8 mouse cellular contexts compared by ENCODE assay signal in the genomic region with DNA sequence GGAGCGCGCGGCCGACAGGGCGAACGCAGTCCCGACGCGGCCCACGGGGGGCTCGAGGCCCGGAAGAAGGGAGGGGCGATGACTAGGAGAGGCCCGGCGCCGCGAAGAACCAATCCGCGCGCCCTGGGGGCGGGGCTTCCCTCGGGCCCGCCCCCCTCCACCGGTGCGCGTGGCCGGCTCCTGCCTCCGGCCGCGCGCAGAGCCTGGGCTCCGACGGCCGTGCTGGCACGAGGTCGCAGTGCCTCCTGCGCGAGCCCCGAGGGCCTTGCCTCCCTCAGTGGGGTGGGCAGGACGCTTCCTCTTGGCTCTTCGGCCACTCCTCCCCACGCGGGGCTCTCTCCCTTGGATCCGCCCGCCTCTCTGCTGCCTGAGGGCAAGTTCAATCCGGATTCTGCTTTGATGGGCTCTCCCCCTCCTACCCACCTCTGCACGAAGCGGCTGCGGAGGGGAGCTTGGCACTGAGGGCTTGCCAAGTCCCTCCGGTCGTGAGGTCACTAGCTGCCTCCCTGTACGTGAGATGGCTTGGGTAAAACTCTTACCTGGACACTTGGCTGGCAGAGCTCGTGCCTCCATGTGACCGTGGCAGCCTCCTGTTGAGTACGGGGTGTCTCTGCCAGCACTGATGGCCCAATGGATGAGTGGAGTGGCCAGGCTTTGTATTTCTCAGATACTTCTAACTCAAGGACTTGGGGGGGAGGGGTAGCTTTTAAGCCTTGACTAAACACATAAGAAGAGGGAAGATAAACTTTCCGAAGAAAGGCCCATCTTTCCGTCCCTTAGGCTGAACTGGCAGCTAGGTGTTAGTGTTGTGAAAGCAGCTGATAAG. TPM values are rescaled to one million over a fixed set of nuclear protein-coding genes. Genes with fewer than 3 reads are reported as not detected.
DNase-seq lines count a peak whose midpoint lies in the region; ATAC-seq lines count a peak whose summit lies in the region.

A gene (minus strand): TSS at position 448 of the 826 bp plus-strand sequence.

- H3K27me3 ChIP-seq in hindbrain, embryonic 12.5 days: no peaks in the 10 kb centered on the region

- peak within 1 kb of the TSS; percentile 55 for H3K27ac ChIP-seq in hindbrain, embryonic 12.5 days

- WGBS in hindbrain, embryonic 12.5 days: 3% methylated on average over 41 of the region's 57 CpGs

- peak within 1 kb of the TSS; percentile 87 for H3K9ac ChIP-seq in hindbrain, embryonic 12.5 days

- peaks cover 7% of the 10 kb centered on the region for H3K4me1 ChIP-seq in hindbrain, embryonic 12.5 days

- no peaks in the 10 kb centered on the region for H3K9me3 ChIP-seq in hindbrain, embryonic 12.5 days (replicated peaks)

- DNase-seq in NIH3T3 (ENCODE audit: low read depth): peak; percentile 89
- DNase-seq in cerebellum, postnatal 10 days: peak; percentile 95
- peak; percentile 78 to 82 for DNase-seq in frontal cortex, postnatal 10 days (ENCODE audit: low spot score in 2 of 2)
- DNase-seq in layer of hippocampus, postnatal 14 days (ENCODE audit: low spot score in 2 of 2): peak; percentile 75 to 85
- peak; percentile 91 for DNase-seq in lung, postnatal 14 days
- peak; percentile 65 for DNase-seq in retina, adult 2 months (ENCODE audit: low read depth, low spot score)
- DNase-seq in thymus, postnatal 36 days: peak; percentile 88 to 93

- peak; percentile 98 for ATAC-seq in hindbrain, embryonic 12.5 days (ENCODE audit: low FRiP score)

- H3K36me3 ChIP-seq in hindbrain, embryonic 12.5 days: peaks cover 6% of the 10 kb centered on the region; the same call in 1 of the 2 replicates

- peak within 1 kb of the TSS; percentile 70 for H3K4me2 ChIP-seq in hindbrain, embryonic 12.5 days (replicated peaks)

- peak within 1 kb of the TSS; percentile 87 for H3K4me3 ChIP-seq in hindbrain, embryonic 12.5 days

RNA-seq across cellular contexts. Expression of the gene that starts here (rescaled TPM):
- 40.7 and 41.6 TPM in 2 replicates for polyA plus RNA-seq in hindbrain, embryonic 12.5 days (2016; fragmentation: Nextera tagmentation; extraction: Ambion mirVana)
- 10 to 100 TPM in 1 of 2 experiments, 1 to 10 TPM in 1; 8.8 to 10.8 TPM for total RNA-seq in layer of hippocampus, postnatal 14 days (2021)

Comparison
In these comparisons a context has a peak if more than half of its experiments do, and no peak if none do; other contexts are left out.
1. Peak in every context shown above with its lines: DNase-seq, ATAC-seq, H3K4me3 ChIP-seq and H3K27ac ChIP-seq.